Mouse (Mus musculus) skeletal muscle tissue, adult 2 months (tissue): ENCODE measurements around the gene Vmn1r229.

Experiments used
- DNase-seq: peaks from one replicate; pipeline ENCODE4 v3.0.0-alpha.2; 2012; ENCODE audit warnings: low read depth, low spot score

Vmn1r229 gene

DNA sequence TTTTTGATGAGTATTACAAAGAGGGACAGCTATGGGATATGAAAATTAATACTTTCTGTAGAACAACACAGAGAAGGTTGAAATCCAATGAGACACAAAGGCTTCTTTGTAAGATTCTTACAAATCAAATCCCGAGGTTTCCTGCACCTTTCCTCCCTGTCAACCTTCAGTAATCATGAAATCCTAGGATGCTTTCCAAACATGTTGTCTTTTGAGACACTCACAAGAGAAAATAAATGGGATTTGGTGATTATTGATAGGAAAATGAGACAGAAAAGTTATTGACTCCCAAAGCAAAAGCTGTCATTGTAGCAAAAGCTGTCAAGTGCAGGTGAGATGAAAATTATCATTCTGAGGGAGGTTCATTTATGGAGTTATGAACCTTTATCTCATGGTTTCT is at the start of gene Vmn1r229:
Vmn1r229 (plus strand) TSS at position 301 of the 400 bp plus-strand sequence.
- no peak for DNase-seq

GRCm38 (mm10) chr17:20786057-20786456 is 25.3 kb upstream of the Vmn1r229 start, which contains the start of gene Vmn1r228:
TSS of gene Vmn1r228 (minus strand) at chr17:20786157.
- DNase-seq: no peak

DNA sequence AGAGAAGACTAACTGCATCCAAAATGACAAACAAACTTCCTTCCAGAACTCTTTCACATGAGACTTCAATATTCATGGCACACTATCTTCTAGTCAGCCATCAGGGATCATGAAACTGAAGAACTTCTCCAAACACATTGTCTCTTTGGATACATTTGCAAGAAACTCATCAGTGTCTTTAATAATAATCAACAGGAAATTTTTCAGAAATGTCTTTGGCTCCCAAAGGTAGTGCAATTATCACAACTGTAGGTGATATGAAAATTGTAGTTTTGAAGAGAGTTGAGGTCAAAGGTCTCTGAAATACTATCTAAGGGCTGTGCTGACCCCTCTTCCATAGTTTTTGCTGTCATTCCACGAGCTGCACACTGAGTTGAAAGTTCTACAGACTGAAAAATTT is 28.8 kb downstream of the Vmn1r229 start, which contains the start of gene Vmn1r230:
Vmn1r230 (plus strand) TSS at position 301 of the 400 bp plus-strand sequence.
- no peak for DNase-seq
